ENCODE assay signal across 25 mouse cellular contexts in genomic region chr1:81675576-81676342, GRCm38 (mm10).
DNase-seq lines count a peak whose midpoint lies in the region; ATAC-seq and TF ChIP-seq lines count a peak whose summit lies in the region.
"Had no signal": no experiment of that assay in that cellular context is flagged by ENCODE, and none has a peak within 500 bp of the region (broad histone marks: within the 10 kb centered on the region; RNA-seq: fewer than 3 reads in every experiment).

No protein-coding gene starts in this region.

- H3K9me3 ChIP-seq in forebrain, embryonic 14.5 days (replicated peaks; ENCODE audit: control insufficient read depth, low read length), result 0 out of 2 replicates have a peak, but pooled peaks cover 2% of the 10 kb centered on the region
- 0 out of 2 replicates have a peak, but pooled peaks cover 2% of the 10 kb centered on the region for H3K9me3 ChIP-seq in forebrain, embryonic 10.5 days
- 0 out of 2 replicates have a peak, but pooled peaks cover 4% of the 10 kb centered on the region for H3K9me3 ChIP-seq in lung, embryonic 15.5 days
- H3K9me3 ChIP-seq: forebrain, embryonic 12.5 days; heart, embryonic 12.5 days had no signal

- H3K27me3 ChIP-seq in forebrain, embryonic 14.5 days (replicated peaks; ENCODE audit: control insufficient read depth, insufficient read depth, low read length), result no peaks in the 10 kb centered on the region
- no peaks in the 10 kb centered on the region for H3K27me3 ChIP-seq in forebrain, embryonic 10.5 days (ENCODE audit: poor library complexity, severe bottlenecking)
- no peaks in the 10 kb centered on the region for H3K27me3 ChIP-seq in lung, embryonic 15.5 days
- H3K27me3 ChIP-seq: forebrain, embryonic 12.5 days; heart, embryonic 12.5 days; neural tube, embryonic 12.5 days had no signal

- H3K9ac ChIP-seq in forebrain, embryonic 14.5 days (ENCODE audit: low read length), result no peak overlapping the region
- H3K9ac ChIP-seq in lung, embryonic 15.5 days, result no peak overlapping the region
- H3K9ac ChIP-seq: forebrain, embryonic 12.5 days; heart, embryonic 12.5 days; neural tube, embryonic 12.5 days had no signal

- H3K4me1 ChIP-seq in forebrain, embryonic 14.5 days (ENCODE audit: control insufficient read depth, insufficient read depth, low read length), result no peaks in the 10 kb centered on the region
- H3K4me1 ChIP-seq in forebrain, embryonic 10.5 days, result peaks cover 21% of the 10 kb centered on the region
- H3K4me1 ChIP-seq in lung, embryonic 15.5 days, result peaks cover 18% of the 10 kb centered on the region
- no peaks in the 10 kb centered on the region; the same call in 1 of the 2 replicates for H3K4me1 ChIP-seq in lung, adult 2 months (ENCODE audit: control insufficient read depth, insufficient read depth, low read length)
- H3K4me1 ChIP-seq: forebrain, embryonic 12.5 days; heart, embryonic 12.5 days; neural tube, embryonic 12.5 days had no signal

- H3K4me2 ChIP-seq in forebrain, embryonic 14.5 days (ENCODE audit: low read length), result no peak overlapping the region
- peak overlapping the region; percentile 41 for H3K4me2 ChIP-seq in lung, embryonic 15.5 days
- H3K4me2 ChIP-seq: forebrain, embryonic 12.5 days; heart, embryonic 12.5 days; liver, embryonic 11.5 days; neural tube, embryonic 12.5 days had no signal

- TF ChIP-seq CTCF in lung, adult 2 months (IDR thresholded peaks at IDR 0.05; ENCODE audit: insufficient read depth, low read length), result no peak

- no peak for ATAC-seq in forebrain, embryonic 14.5 days
- peak; percentile 83 for ATAC-seq in lung, embryonic 15.5 days (ENCODE audit: borderline replicate concordance, extremely low read depth, low FRiP score, low TSS enrichment)
- ATAC-seq: activated CD4-positive, CD25-positive, alpha-beta regulatory T cell, adult 4 months; hindbrain, postnatal 0 days; intestine, postnatal 0 days had no signal

- peak; percentile 1 for DNase-seq in forebrain, embryonic 14.5 days (ENCODE audit: low spot score)
- no peak for DNase-seq in forebrain, embryonic 10.5 days (ENCODE audit: extremely low spot score, low spot score)
- no peak for DNase-seq in lung, adult 2 months
- DNase-seq in adrenal gland, postnatal 14 days, result peak; percentile 24
- DNase-seq in lung, postnatal 25 days (ENCODE audit: low spot score), result peak; percentile 12
- DNase-seq in left cerebral cortex, postnatal 36 days (ENCODE audit: low spot score in 2 of 2), result no peak
- DNase-seq in urinary bladder, postnatal 10 days (ENCODE audit: low spot score), result no peak
- DNase-seq: B cell, adult 2 months; cerebellum, adult 9-11 months; heart, postnatal 10 days; left cerebral cortex, postnatal 4 days; midbrain, embryonic 14.5 days; retina, postnatal 1 day; right cerebral cortex, postnatal 25 days; spleen, adult 18-20 months had no signal

- no peaks in the 10 kb centered on the region for H3K36me3 ChIP-seq in forebrain, embryonic 14.5 days (ENCODE audit: control insufficient read depth, insufficient read depth, low read length)
- H3K36me3 ChIP-seq in forebrain, embryonic 10.5 days (replicated peaks), result no peaks in the 10 kb centered on the region
- H3K36me3 ChIP-seq in lung, embryonic 15.5 days, result no peaks in the 10 kb centered on the region
- H3K36me3 ChIP-seq: forebrain, embryonic 12.5 days; heart, embryonic 12.5 days; hindbrain, embryonic 10.5 days; neural tube, embryonic 12.5 days had no signal

- no peak overlapping the region for H3K4me3 ChIP-seq in forebrain, embryonic 14.5 days (ENCODE audit: low read depth, low read length)
- no peak overlapping the region for H3K4me3 ChIP-seq in forebrain, embryonic 10.5 days
- H3K4me3 ChIP-seq in lung, embryonic 15.5 days, result no peak overlapping the region
- H3K4me3 ChIP-seq in lung, adult 2 months (replicated peaks; ENCODE audit: extremely low read depth, low read depth, low read length), result no peak overlapping the region
- H3K4me3 ChIP-seq: forebrain, embryonic 12.5 days; heart, embryonic 12.5 days; hindbrain, embryonic 10.5 days; left cerebral cortex, adult 2 months; neural tube, embryonic 12.5 days had no signal

- no peak overlapping the region for H3K27ac ChIP-seq in forebrain, embryonic 14.5 days (ENCODE audit: low read depth, low read length)
- no peak overlapping the region for H3K27ac ChIP-seq in forebrain, embryonic 10.5 days
- H3K27ac ChIP-seq in lung, embryonic 15.5 days, result peak overlapping the region; percentile 87
- H3K27ac ChIP-seq: forebrain, embryonic 12.5 days; hindbrain, embryonic 10.5 days; hindbrain, postnatal 0 days; left cerebral cortex, adult 2 months; neural tube, embryonic 12.5 days had no signal

- intact Hi-C loops in left cerebral cortex, postnatal 36 days (cut with DNase I), result no loop called here

- WGBS in forebrain, embryonic 14.5 days, result 72% methylated on average over 5 of the region's 5 CpGs
- WGBS in forebrain, embryonic 10.5 days, result 84% methylated on average over 5 of the region's 5 CpGs
- WGBS in lung, embryonic 15.5 days, result 32% methylated on average over 5 of the region's 5 CpGs
- WGBS in lung, adult 2 months, result 40% methylated on average over 5 of the region's 5 CpGs

- TF ChIP-seq POLR2A in lung, adult 2 months (IDR thresholded peaks at IDR 0.05; ENCODE audit: borderline replicate concordance, extremely low read depth, low read depth, low read length), result no peak

Comparison
In these comparisons a context has a peak if more than half of its experiments do, and no peak if none do; other contexts are left out.
1. DNase-seq: peak in forebrain, embryonic 14.5 days (single experiment), adrenal gland, postnatal 14 days (single experiment) and lung, postnatal 25 days (single experiment); none in forebrain, embryonic 10.5 days (single experiment), lung, adult 2 months (single experiment), left cerebral cortex, postnatal 36 days (0 of 2) and urinary bladder, postnatal 10 days (single experiment).